Mouse (Mus musculus) urinary bladder, postnatal 10 days (tissue): Measurements from ENCODE around the gene Ermp1.

Source experiments
- DNase-seq: peaks from one replicate; pipeline ENCODE4 v3.0.0; 2022; ENCODE audit warnings: low spot score

Ermp1 gene

GRCm38 (mm10) chr19:29647651-29648549, at the start of gene Ermp1:
Gene Ermp1, minus strand, starts transcription at chr19:29648415.
- peak; percentile 87 for DNase-seq

DNA sequence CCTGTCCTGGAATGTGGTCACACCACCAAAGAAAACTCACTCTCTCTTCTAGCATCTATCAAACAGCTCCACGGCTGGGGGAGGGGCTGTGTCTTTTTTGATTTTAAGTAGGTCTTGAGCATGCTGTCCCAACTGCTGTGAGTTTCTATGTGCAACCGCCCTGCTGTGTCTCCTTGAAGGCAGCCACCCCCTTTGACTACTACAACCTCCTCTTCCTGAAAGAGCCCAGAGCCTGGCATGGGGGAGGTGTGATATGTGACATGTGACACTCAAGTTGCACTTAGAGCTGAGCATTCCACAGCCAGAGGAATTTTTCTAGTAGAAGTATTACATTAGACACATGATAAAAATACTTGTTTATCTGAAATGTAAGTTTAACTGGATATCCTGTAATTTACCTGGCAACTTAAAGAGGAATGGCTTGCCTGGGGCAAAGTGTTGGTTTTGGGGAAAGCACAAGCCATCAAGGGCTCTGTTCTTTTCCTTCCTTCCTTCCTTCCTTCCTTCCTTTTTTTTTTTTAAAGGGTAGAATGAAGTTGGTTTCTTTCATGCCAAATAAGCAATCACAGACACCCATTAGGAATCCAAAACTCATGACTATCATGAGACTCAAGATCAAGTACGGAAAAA, 49.1 kb upstream of the Ermp1 start, which contains the start of gene Mlana:
Gene Mlana (plus strand): TSS at position 580 of the 630 bp plus-strand sequence.
- DNase-seq: no peak

- no peak for DNase-seq
Measured at GRCm38 (mm10) chr19:29696840-29697239, 48.6 kb upstream of the Ermp1 start.

- no peak for DNase-seq
Measured at GRCm38 (mm10) chr19:29696309-29696708, 48.1 kb upstream of the Ermp1 start.

DNA sequence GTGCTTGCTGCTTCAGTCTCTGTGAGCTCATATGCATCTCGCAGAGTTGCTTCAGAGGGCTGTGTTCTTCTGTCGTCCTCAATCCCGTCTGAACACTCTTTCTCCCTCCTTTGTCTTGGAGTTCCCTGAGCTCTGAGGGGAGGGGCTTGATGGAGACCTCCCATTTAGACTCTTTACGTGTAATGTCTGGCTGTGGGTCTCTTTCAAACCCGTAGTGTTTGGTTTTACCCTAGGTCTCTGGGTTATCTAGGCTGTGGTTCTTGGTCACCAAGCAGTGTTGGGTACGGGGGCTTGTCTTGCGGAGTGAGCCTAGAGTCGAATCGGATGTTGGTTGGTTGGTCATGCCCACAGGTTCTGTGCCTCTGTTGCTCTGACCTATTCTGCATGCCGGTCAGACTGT, 46.9 kb upstream of the Ermp1 start:
- no peak for DNase-seq

DNA sequence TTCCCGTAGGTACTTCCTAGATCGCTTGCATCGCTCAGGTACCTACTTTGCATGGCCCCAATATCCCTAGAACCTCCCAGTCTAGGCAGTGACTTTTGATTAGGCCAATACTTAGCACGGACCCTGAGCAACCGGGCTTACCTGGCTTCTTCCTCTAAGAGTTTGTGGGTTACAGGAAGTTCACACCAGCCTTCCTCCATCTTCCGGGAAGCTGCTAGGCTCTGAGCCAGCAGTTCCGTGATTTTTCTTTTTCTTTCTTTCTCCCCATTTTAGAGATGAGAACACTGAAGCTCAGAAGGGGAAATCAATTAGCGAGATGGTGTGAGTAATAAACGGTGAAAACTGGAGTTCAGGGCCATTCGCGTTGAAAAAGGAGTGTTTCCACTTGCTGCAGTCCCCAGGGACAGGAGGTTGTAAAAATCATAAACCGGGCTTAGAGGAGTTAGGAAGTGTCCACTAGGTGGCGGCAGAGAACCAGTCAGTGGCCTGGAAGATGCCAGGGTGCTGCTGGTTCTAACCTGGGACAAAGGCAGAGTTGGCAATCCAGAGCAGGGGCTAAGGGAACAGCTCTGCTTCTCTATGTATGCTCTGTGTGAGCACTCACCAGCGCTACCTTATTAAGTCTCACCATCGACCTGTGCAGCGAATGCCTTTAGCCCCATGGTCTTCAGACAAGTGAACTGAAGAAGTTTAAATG, 35.8 kb upstream of the Ermp1 start:
- DNase-seq: no peak

GRCm38 (mm10) chr19:29680182-29681152, 32.3 kb upstream of the Ermp1 start:
- no peak for DNase-seq

DNA sequence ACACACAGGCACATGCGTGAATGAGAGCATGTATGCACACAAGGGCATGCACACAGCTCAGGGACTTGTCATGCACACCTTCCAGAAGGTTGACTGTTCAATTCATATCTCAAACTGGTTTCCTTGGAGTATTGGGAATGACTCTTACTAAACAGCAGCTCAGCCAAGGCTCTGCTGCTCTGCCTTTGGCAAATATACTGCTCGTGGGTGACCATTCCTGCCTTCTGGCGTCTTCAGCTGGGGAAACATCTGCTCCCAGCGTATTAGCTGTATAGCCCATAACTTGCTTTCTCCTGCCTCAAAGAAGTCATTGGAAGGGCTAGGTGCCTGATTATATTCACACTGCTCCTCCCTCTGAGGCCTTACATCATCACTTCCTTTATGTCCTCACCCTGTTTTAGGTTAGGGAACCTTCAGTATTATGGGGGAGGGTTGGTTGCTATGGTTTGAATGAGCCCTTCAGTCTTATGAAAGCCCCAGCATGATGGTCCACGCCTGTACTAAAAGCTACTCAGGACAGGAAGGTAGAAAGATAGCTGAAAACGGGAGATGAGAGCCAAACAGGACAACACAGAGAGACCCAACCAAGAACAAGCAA, 30.1 kb upstream of the Ermp1 start:
- no peak for DNase-seq

GRCm38 (mm10) chr19:29676479-29677193, 28.4 kb upstream of the Ermp1 start:
- DNase-seq: no peak

DNA sequence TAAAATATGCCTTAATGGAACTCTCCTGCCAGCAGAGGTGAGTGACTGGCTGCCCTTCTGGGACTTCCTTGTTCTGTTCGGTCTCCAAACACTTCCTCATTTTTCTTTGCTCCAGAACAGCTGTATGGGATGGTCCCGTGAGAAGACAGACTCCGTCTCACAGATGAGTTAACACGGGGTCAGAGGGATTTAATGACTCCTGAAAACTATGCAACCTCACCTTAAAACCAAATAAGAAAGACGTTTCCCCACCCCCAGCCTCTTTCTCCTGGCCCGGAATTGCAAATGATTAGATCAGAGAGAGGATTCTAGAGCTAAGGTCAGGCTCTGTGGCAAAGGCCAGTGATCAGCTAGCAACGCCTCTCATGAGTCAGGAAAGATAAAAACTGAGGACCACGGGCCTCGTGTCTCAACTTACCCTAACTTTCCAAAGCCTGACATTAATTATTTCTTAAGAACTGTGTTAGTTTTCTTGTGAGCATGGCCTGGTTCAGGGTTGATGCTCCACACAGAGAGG, 27.4 kb upstream of the Ermp1 start:
- DNase-seq: no peak

DNA sequence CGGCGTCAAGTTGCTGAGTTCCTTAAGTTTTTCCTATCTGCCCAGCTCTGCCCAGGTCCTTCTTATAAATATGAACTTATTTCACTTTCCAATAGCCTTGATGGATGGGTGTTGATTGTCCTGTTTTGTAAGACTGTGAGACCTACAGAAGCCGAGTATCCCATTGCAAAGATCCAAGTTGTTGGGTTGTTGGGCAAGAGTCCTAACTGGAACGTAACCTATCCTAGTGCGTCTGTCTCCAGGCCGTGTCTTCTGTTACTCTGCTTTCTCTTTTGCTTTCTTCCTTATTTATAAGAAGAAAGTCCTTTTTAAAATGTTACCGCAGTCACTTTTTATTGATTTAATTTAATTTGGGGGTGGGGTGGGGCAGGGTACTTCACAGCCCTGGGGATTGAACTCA, 26.7 kb upstream of the Ermp1 start:
- DNase-seq: no peak

GRCm38 (mm10) chr19:29672660-29673059, 24.4 kb upstream of the Ermp1 start:
- DNase-seq: no peak

DNA sequence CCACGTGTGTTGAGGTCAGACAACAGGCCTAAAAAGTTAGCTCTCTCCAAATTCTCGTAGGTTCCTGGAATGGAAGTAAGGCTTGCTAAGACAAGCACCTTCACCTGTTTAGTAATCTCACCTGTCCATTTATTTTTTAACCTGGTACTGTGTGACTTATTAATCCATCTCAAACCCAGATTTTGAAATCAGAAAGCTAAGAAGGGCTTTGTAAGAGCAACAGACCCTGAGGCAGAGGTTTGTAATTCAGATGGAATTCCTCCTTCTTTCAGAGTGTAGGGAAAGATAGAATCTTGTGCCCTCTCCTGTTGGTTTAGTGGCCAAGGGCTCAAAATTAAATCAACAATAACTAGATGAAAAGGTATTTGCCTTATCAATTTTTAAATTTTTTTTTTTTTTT, 22.9 kb upstream of the Ermp1 start:
- DNase-seq: no peak

DNA sequence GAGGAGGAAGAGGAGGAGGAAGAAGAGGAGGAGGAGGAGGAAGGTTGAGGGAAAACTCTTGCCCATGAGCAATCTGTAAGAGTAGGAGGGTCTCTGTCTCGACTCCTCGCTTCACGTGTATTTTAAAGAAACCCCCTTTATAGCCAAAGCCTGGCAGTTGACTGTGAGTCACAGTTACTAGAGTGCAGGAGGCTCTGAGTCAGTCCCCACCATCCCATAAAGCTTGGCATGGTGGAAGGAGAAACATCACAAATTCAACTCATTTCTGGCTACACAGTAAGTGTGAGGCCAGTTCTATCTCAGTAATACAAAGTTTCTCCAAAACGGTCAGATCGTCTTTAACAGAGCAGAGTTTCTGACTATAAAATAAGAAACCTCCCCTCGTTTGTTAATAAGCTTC, 22.0 kb upstream of the Ermp1 start:
- no peak for DNase-seq

- DNase-seq: no peak
Measured at GRCm38 (mm10) chr19:29668135-29668534, 19.9 kb upstream of the Ermp1 start.

GRCm38 (mm10) chr19:29666965-29667594, 18.9 kb upstream of the Ermp1 start:
- no peak for DNase-seq

DNA sequence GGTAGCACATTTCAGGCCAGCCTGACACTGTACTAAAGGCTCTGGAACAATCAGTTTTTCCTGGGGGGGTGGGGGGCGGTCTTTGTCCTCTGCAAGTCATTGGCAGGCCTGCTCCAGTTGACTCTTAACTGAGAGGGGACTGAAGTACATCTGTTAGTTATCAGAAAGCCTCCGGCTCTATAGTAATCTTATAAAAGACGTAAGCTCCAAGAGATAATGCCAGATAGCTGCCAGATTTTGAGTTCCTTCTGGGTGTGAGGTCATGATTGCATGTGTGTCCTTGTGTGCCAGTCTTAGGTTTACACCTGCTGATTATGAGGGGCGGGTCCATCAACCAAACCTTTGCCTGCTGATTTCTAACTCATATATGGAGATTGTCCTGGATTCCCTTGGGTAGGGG, 17.9 kb upstream of the Ermp1 start:
- DNase-seq: no peak

DNA sequence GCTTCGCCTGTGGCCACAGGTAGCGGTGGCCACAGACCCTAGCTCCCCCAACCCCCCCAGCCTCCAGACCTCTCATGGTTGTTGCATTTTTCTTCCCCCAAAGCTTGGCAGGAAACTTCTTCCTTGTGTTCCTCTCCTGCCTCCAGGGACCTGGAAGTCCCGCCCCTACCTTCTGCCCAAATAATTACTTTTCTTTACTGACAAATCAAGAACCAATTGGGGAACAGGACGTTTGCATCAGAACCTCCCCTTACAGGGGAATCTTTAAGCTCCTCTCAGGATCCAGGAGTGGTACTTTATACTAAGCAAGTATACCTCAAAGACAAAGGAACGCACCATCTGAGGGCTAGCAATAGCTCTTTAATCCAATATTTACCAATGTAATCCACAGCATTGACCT, 16.7 kb upstream of the Ermp1 start:
- no peak for DNase-seq

DNA sequence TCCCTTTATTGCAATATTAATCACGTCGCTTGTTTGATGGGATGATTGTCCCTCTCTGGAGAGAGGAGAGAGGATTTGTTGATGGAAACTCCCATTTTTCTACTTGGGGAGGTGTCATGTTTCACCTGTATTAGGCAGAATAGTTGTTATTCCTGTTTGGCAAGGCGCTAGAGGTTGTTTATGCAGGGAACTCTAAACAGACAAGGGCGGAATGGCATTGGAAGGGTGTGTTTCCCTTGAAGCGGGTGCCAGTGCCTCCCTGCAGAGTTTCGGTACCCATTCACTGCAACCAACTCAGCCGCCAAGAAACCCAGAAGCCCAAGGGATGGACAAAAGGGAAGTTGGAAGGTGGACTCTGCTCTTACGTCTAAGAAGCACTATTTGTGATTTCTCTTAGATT, 15.6 kb upstream of the Ermp1 start:
- DNase-seq: no peak
